Mouse (Mus musculus) megakaryocyte-erythroid progenitor cell, adult 5-6 weeks (primary cell): ENCODE data around the gene Meis1. TPM values are rescaled to one million over a fixed set of nuclear protein-coding genes. Genes with fewer than 3 reads are reported as not detected.

Experiments used
- ATAC-seq: replicated peaks from 2 replicates; pipeline ENCODE4 v1.8.0; 2016; ENCODE audit warnings: mild to moderate bottlenecking, inconsistent platforms; ENCODE audit not compliant: severe bottlenecking, poor library complexity, low FRiP score, low TSS enrichment
- total RNA-seq, 2 experiments: library from RNA; stranded (forward) in 1 of 2; stranded (reverse) in 1 of 2; fragments of 200-1000, 215-1000 nt in 1 of 2; fragments of >200 nt in 1 of 2; fragmentation: Nextera tagmentation in 1 of 2; gene quantifications; 2 replicates each; pipeline ENCODE4 v1.2.3; 2014 to 2017

Gene Meis1
- total RNA-seq, 2 experiments from 2014 or later = 14.5 to 19.9 TPM

DNA sequence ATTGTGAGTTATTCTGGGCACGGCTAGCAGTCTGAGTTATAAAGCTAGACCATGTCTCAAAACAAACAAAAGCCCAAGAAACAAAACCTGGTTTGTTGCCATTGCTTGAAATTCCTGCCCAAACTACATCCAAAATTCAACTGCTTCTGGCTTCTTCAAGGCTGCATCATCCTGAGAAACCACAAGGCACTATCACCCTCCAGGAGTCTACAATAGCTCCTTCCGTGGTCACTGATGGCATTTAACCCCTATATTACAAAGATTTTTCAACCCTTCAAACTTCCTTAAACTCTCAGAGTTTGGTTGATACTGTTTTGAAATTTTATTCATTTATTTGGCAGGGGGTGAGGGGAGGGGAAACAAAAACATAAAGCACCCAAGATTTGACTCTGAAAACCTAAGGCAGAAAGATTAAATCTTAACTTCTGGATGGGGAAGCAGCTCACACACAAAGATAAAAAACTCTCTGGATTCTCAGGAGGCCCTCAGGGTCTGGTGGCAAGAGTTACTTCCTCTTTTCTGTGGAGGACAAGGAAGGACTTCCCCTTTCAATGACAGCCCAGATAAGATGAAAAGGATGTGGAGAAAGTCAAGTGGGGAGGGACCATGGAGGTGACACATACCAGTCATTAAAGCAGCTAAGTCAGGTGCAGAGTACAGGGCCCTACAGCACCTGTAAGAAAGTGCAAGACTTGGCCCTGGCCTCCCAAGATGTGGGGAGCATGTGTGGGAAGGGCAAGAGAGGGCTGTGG lies 94.0 kb downstream of the Meis1 start:
- ATAC-seq = peak; percentile 86

DNA sequence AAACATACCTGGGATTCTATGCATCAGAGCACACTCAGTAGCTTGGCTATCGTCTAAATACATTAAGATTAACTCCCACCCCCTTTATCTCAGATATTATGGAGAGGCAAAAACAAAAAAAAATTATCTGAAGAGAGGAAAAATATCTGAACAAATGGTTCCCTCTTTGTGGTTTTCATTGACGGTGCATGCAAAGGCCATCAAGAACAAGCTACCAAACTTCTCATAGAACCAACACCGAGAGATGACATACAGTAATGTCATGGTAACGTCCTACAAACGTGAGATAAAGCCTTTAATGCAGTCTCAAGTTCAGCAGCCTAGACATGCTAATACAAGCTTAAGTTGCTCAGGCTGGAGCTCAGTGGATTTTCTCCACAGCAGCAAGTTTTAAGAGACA lies 95.5 kb downstream of the Meis1 start:
- peak; percentile 42; the same call in 1 of the 2 replicates for ATAC-seq

DNA sequence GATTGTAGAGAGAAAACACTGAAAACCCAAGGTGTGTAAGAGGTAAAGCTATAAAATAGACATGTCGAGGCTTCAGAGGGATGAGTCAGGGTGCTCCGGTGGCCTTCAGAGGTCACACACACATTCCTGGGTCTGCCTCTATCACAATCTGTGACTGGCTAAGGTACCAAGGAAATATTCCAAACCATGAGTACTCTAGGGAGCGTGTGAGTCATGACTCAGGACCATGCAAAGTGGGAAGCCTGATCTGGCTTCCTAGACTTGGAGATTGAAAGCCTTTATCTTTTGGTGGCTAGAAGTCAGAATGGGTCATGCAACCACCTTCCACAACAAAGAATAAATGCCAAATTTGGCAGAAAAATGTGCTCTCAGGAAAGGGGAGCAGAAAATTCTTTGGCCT lies 98.1 kb downstream of the Meis1 start:
- ATAC-seq = no peak

DNA sequence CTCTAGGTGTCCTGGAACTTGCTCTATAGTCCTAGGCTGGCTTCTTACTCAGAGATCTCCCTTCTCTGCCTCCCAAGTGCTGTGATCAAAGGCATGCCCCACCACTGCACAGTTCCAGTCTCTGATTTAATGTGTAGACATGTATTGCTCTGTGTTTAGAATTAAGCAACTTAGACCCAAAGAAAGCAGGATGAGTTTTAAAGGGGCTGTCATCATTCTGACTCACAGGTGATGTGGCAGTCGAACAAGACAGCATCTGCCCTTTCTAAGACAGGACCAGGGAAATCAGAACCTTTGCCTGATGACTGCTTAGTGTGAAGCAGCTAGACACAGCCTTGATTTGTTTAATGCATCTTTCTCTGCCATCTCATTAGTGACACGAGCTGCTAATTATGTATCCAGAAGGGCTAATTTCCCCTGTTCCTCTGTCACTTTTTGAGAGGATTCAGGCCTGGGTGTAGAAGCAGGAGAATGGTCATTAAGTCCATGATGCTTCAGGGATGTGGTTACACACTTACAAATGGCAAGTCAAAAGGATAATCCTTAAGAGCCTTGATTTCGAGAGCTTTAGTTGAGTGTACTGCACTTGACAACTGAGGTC lies 99.5 kb downstream of the Meis1 start:
- no peak for ATAC-seq

DNA sequence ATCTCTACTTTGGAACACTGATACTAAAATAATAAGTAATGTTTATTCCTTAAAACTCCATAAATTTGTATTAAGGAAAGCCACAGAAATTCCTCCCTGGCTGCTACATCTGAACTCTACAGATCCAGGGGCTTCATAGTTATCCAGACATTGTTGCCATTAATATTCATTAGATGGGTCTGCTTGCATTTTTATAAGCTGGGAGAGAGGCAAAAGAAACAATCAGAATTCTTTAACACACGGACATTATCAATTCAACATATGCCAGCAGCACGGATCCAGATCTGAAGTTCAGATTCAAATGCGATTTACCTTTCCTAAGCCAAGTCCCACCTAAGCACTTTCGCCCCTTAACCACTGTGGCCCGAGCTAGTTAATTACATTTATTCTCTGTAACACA lies 100.9 kb downstream of the Meis1 start:
- ATAC-seq = no peak

DNA sequence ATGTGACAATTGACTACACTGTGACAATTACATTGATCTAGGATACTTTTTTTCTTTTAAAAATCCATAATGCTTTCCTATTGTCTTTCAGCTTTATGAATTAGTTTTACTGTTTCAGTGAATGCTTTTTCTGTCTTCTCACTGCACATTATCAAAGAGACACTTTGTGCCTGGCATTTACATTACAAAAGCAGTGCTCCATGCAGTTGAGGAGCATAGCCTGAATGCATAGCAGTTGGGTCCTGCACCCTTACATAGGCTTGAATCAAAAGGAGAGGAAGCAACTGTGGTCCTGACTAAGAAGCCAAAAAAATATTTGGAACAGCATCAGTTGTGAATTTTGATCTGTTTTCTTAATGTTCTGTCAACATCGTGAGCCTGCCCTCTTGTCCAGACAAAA lies 105.5 kb downstream of the Meis1 start:
- ATAC-seq = no peak

DNA sequence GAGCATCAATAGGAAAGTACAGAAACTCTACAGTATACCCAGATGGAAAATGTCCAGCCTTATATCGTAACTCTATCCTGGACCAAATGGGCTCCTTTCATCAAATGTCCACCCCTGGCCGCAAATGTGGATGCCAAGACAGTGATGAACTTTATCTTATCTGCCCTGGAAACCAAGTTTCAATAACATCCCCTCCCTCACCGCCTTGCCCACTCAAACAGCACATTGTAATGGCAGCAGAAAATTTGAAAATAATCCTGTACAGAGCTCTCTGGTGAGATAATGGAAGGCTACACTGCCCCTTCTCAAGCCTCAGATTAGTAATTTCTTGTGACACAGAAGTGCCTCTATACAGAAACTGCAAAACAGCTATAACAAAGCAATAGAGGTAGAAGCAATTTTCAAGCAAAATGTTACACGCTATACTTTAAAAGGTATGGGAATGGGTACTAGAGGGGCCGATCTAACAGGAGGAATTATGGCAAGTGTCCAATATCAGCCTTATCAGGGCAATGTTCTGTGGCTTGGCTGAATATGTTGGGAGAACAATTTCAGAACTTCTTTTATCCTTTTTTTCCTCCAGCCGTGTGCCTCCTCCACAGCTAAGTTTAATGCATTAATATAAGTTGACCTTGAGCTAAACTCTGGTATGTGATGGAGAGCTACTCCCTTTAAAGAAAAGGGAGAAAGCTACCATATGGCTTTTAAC lies 106.3 kb downstream of the Meis1 start:
- ATAC-seq = peak; percentile 48

DNA sequence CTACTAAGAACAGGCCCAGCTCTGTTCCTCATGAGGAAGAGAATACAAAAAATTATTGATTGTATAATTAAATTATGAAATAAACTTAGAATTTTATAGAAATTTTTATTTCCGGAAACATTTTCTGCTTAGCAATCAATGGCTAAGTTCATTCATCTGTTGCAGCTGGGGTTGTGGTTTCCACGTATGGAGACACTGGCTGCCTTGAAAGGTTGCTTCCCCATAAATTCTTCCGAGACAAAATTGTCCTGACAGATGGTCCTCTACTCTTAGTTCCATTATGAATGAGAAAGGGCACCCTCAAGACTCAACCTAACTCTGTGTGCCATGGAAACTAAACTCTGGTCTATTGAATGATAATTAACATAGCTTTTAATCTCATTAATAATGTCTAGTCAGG lies 111.9 kb downstream of the Meis1 start:
- no peak for ATAC-seq

DNA sequence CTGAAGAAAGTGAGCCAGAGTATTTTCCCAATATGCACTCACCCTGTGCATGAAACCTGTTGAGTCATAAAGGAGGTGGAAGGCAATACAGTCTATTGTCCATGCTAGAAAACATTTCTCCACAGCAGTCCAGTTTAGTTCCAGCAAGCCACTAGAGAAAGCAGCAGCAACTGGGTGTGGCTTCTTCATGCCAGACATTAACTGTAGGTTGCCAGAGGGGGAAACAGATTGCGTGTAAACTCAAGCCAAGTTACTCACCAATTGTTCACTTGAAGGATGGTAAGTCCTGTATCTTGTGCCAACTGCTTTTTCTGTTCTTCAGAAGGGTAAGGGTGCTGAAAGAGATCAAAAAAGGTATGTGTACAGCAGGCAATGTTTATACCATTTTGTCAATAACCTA lies 113.4 kb downstream of the Meis1 start:
- ATAC-seq = no peak

DNA sequence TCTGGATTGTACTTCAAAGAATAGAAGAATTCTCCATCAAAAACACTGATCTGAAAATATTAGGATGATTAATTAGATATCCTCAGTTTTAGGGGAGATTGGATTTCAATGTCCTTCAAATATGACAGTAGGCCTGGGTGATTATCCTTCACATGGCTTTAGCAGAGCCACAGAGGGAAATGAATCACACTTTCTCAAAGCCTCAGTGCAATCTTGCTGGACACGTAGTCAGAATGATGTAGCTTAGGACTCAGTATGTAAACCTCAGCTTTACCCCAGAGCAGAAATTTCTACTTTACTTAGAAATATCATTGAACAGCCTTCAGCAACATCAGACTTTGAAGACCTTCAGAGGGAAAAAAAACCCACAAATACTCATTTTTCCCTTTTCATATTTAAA lies 113.9 kb downstream of the Meis1 start:
- no peak for ATAC-seq

DNA sequence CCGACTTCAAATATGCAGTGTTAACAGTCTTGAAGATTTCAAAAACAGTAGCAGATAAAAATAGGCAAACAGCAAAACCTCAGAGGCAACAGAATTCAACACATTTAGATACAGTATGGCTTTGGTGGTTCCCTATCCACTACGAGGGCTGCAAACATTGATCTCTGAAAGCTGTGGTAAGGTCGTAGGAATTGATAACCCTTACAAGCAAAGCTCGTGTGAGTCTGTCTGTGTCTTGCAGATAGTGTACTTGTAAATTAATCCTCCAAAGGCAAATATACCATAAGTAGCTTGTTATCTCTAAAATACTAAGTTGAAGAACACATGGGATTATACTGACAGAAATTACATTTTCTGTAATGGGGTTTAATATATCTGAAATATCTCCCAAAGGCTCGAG lies 114.5 kb downstream of the Meis1 start:
- ATAC-seq = peak; percentile 94

DNA sequence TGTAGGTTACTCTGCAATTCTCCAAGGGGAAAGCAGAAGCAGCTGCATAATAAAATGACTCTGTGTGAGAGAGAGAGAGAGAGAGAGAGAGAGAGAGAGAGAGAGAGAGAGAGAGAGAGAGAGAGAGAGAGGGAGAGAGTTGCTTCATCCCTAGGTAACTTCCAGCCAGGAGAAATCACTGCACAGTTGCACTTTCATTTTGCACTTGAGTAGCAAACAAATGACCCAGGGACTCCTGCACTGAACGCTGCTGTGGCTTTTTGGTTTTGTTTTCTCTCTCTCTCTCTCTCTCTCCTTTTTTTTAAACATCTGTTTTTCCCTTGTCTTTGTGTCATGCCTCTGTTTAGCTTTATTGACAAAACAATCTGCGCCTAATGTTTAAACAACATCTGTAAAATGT lies 118.3 kb downstream of the Meis1 start:
- ATAC-seq = no peak

DNA sequence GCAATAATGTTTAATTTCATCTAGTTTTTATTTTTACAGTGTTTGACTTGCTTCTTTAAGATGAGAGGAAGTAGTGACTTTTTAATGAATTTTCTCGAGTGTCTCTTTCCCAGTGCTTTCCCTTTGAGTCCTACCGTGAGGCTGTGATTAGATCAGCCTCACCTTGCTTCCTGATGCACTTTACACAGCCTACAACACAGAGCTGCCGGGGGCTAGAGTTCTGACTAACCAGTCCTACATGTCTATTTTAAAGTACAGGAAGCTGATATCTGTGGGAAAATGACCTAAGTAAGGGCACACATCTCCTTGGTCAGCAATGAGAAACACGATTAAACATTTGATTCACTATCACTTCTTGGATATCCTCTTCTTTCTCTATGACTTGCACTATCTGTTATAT lies 119.9 kb downstream of the Meis1 start:
- ATAC-seq = 0 out of 2 replicates have a peak, but pooled peaks have one; percentile 43

DNA sequence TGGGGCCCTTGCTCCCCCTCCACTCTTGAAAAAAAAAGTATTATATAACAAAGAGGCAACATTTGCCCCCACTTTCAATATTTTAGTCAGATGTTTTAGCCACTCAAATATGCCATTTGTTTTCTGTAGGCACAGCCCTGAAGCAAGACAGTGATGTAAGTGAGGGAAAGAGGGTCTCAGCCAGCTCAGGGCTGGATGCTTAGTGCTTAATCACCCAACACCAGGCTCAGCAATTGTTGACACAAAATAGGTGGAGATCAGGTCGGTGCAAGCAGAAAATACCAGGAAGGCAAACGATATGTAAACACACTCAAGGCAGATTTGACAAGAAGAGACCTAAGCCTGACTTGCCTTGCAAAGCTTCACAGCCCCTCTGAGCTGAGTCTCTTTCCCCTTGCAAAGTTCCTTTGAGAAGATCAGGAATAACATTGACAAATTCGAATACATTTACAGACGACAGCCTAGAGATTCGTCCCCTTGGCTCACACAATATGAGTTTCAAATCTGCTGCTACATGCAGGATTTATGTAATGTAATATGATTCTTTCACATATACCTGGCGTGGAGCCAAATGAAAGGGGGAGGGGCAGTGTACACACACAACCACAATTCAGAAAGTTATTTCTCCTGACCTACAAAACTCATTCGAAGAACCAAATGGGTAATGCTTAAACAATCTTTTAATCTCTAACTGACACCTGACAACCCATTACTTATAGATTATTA lies 120.7 kb downstream of the Meis1 start:
- peak; percentile 44 for ATAC-seq

DNA sequence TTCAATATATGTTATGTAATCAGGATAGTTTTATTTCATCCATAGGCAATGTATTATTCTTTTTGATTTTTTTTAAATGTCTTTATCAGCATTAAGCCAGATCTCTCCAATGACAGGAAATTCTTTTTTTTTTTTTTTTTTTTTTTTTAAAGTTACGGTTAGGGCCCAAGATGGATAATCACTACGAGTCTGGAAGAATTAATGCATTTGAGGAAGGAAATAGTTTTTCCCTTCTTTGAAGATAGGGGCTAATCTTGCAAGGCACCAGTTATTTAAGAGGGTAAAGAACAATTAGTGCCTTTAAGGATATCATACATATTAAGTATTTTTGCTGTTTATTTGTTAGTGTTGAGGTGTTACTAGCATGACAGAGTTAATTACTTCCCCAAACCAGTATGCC lies 121.5 kb downstream of the Meis1 start:
- no peak for ATAC-seq

DNA sequence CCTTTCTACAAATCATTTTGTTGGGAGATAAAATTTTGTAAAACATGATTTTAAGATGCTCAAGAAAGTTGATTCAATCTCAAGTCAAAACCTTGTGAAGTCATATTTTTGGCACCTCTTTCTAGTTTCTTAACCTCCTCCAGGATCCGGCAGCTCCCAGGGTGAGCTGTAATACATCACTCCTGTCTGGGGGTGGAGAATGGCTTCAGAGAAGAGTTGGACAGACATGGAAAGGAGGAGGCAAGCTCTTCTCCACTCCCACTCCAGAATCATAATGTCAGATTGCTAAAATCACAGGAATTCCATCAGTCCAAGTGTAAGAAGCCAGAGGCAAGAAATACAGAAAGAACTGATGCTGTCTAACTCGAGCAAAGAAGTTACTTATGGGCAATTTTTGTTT lies 126.3 kb downstream of the Meis1 start:
- no peak for ATAC-seq

DNA sequence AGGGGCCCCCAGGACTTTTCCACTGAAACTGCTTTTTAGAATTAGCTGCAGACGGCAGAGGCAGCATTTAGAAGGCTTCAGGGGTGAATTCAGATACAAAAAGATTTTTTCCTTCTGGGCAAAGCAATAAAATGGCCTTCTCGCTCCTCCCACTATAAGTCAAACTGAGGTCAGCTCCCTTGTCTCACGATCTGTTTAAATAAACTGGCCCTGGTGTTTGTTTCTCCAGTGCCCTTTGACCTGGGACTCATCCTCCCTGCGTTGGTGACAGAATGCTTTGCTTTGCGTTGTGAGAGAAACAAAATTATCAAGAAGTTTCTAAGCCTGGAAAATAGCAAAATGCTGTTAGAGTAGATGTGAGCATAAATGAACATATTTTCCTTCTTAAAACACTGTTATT lies 129.6 kb downstream of the Meis1 start:
- ATAC-seq = no peak

DNA sequence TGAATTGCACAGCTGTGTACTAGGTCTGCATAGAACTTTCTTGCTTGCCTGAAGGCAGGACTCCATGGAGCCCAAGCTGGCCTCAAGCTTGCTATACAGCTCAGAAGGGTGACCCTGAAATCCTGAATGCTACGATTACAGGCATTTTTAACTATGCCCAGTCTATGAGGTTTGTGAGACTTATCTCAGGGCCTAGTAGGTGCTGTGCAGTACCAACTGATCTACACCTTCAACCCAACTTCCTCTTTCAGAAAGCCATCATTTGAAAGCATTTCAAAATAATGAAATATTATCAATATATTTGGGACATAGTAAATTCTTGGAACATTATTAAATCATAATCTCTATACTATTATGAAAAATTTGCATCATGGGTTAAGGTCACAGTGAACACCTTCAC lies 130.1 kb downstream of the Meis1 start:
- no peak for ATAC-seq

DNA sequence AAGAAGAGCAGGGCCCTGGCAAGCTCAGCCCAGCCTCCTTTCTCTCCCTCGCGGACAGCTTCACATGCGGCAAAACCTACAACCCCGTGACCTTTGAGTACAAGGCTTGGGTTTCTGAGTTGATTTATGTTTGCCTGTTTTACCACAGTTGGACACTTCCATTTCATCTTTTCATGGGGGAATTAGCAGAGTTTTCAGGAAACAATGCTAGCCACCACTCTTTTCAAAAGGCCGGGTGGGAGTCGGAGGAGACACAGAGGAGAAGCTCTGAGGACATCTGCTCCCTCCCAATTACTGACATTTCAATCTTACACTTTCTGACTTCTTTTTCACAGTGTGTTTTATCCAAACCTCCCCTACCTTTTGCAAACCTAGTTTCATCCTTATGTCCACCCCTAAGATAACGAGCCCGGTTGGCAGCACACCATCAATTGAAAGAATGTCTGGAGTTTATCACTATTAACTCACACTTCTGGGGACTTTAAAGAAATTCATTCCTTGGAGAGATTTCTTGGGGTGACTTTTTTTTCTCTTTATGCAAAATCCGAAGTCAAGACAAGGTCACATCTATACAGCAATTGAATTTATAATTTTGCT lies 133.0 kb downstream of the Meis1 start:
- ATAC-seq = peak; percentile 62
